Mouse (Mus musculus): Measurements from ENCODE around the gene Pde11a. TPM values are rescaled to one million over a fixed set of nuclear protein-coding genes. Genes with fewer than 3 reads are reported as not detected.

Pde11a gene
- polyA plus RNA-seq, 1 experiment from 2014 or later, result 0.23 TPM

DNA sequence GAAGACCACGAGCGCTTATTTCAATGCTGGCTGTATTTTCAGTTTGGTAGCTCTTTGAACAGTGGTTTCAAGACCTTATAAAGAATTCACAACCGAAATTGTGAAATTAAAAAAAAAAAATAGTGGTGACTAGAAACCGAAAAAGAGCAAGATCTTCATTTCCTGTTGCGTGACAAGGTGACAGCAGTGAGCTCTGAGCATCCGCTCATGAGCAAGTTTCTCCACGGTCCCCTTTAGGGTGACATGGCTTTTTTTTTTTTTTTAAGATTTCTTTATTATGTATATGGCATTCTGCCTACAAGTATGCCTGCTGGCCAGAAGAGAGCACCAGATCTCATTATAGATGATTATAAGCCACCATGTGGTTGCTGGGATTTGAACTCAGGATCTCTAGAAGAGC is 323.1 kb downstream of the Pde11a start:
- no peak overlapping the region for H3K9ac ChIP-seq (ENCODE audit: low read depth, low read length)
- H3K9me3 ChIP-seq (ENCODE audit: control insufficient read depth, low read length), result no peaks in the 10 kb centered on the region
- H3K4me3 ChIP-seq (ENCODE audit: low read length), result no peak overlapping the region
- no peak overlapping the region for H3K27ac ChIP-seq (ENCODE audit: low read length)
- no peak overlapping the region for H3K4me2 ChIP-seq (ENCODE audit: low read depth, low read length)
- no peaks in the 10 kb centered on the region for H3K4me1 ChIP-seq (ENCODE audit: control insufficient read depth, insufficient read depth, low read length)
- no peak for ATAC-seq
- H3K27me3 ChIP-seq (replicated peaks; ENCODE audit: control insufficient read depth, insufficient read depth, low read length), result no peaks in the 10 kb centered on the region
- WGBS, result 91% methylated on average over 7 of the region's 7 CpGs
- H3K36me3 ChIP-seq (ENCODE audit: control insufficient read depth, insufficient read depth, low read length), result no peaks in the 10 kb centered on the region

GRCm38 (mm10) chr2:76014659-76015058 is 323.9 kb downstream of the Pde11a start:
- Histone ChIP-seq H3K9me3 (ENCODE audit: control insufficient read depth, low read length) (no peaks in the 10 kb centered on the region), H3K36me3 (ENCODE audit: control insufficient read depth, insufficient read depth, low read length) (no peaks in the 10 kb centered on the region), H3K27me3 (replicated peaks; ENCODE audit: control insufficient read depth, insufficient read depth, low read length) (no peaks in the 10 kb centered on the region), H3K4me2 (ENCODE audit: low read depth, low read length) (no peak overlapping the region), H3K4me3 (ENCODE audit: low read length) (no peak overlapping the region), H3K4me1 (ENCODE audit: control insufficient read depth, insufficient read depth, low read length) (no peaks in the 10 kb centered on the region), H3K27ac (ENCODE audit: low read length) (no peak overlapping the region), H3K9ac (ENCODE audit: low read depth, low read length) (no peak overlapping the region)
- ATAC-seq, result no peak
- 81% methylated on average over 3 of the region's 3 CpGs for WGBS

GRCm38 (mm10) chr2:76006194-76006593 is 332.4 kb downstream of the Pde11a start:
- WGBS, result 25% methylated on average over 4 of the region's 4 CpGs

GRCm38 (mm10) chr2:76002899-76003298 is 335.7 kb downstream of the Pde11a start:
- Histone ChIP-seq H3K36me3 (ENCODE audit: control insufficient read depth, insufficient read depth, low read length) (no peaks in the 10 kb centered on the region), H3K9me3 (ENCODE audit: control insufficient read depth, low read length) (no peaks in the 10 kb centered on the region), H3K4me1 (ENCODE audit: control insufficient read depth, insufficient read depth, low read length) (peaks cover 7% of the 10 kb centered on the region; the same call in 1 of the 2 replicates), H3K27ac (ENCODE audit: low read length) (no peak overlapping the region), H3K27me3 (replicated peaks; ENCODE audit: control insufficient read depth, insufficient read depth, low read length) (no peaks in the 10 kb centered on the region), H3K4me2 (ENCODE audit: low read depth, low read length) (no peak overlapping the region), H3K4me3 (ENCODE audit: low read length) (no peak overlapping the region), H3K9ac (ENCODE audit: low read depth, low read length) (no peak overlapping the region)
- WGBS, result 48% methylated on average over 9 of the region's 9 CpGs
- ATAC-seq, result no peak

More at GRCm38 (mm10) chr2:76006194-76006593, 332.4 kb downstream of the Pde11a start:
- Histone ChIP-seq H3K27me3 (replicated peaks; ENCODE audit: control insufficient read depth, insufficient read depth, low read length) (no peaks in the 10 kb centered on the region), H3K9me3 (ENCODE audit: control insufficient read depth, low read length) (no peaks in the 10 kb centered on the region), H3K9ac (ENCODE audit: low read depth, low read length) (no peak overlapping the region), H3K36me3 (ENCODE audit: control insufficient read depth, insufficient read depth, low read length) (no peaks in the 10 kb centered on the region), H3K4me2 (ENCODE audit: low read depth, low read length) (no peak overlapping the region), H3K4me1 (ENCODE audit: control insufficient read depth, insufficient read depth, low read length) (no peaks in the 10 kb centered on the region), H3K4me3 (ENCODE audit: low read length) (no peak overlapping the region), H3K27ac (ENCODE audit: low read length) (no peak overlapping the region)
- no peak for ATAC-seq

DNA sequence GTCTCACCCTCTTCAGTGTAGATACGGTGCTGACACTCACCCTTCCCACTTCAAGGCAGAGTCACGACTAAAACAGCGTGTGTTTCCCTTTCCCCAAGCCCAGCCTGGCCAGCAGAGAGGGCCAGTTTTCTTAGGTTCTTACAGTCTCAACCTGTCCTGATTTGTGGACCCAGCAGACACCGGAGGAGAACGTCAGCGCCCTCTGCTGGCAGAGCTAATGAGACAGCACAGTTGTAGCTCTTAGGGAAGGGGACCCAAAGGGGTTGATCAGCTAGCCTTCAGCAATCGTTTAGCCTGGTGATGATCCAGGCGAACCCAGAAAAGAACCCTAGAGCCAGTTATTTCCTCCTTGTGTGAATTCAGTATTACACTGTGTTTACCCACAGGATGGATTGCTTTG is 337.2 kb downstream of the Pde11a start:
- Histone ChIP-seq H3K27me3 (replicated peaks; ENCODE audit: control insufficient read depth, insufficient read depth, low read length) (no peaks in the 10 kb centered on the region), H3K4me1 (ENCODE audit: control insufficient read depth, insufficient read depth, low read length) (peaks cover 7% of the 10 kb centered on the region; the same call in 1 of the 2 replicates), H3K4me3 (ENCODE audit: low read length) (no peak overlapping the region), H3K9ac (ENCODE audit: low read depth, low read length) (no peak overlapping the region), H3K9me3 (ENCODE audit: control insufficient read depth, low read length) (no peaks in the 10 kb centered on the region), H3K27ac (ENCODE audit: low read length) (no peak overlapping the region), H3K4me2 (ENCODE audit: low read depth, low read length) (no peak overlapping the region), H3K36me3 (ENCODE audit: control insufficient read depth, insufficient read depth, low read length) (no peaks in the 10 kb centered on the region)
- no peak for ATAC-seq
- 43% methylated on average over 8 of the region's 8 CpGs for WGBS

DNA sequence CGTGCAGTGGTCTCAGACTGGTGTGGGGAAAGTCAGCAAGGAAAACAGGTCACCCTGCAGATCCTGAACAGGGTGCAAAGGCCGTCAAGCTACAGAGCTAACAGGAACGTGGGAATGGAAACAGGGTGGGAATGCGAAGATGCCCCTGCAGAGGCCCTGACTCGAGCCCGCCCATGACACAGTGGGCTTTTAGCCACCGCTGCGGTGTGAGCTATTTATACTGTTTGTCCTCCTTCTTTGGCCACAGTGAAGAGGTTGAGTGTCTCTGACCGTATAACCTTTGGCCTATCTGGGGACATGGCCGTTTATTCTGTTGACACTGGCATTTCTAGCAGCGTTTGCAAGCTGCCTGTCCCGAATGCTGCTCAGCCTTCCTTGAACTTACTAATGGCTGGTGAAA is 338.9 kb downstream of the Pde11a start:
- H3K9ac ChIP-seq (ENCODE audit: low read depth, low read length), result no peak overlapping the region
- H3K4me1 ChIP-seq (ENCODE audit: control insufficient read depth, insufficient read depth, low read length), result peaks cover 7% of the 10 kb centered on the region; the same call in 1 of the 2 replicates
- no peaks in the 10 kb centered on the region for H3K36me3 ChIP-seq (ENCODE audit: control insufficient read depth, insufficient read depth, low read length)
- 33% methylated on average over 12 of the region's 12 CpGs for WGBS
- ATAC-seq, result no peak
- no peaks in the 10 kb centered on the region for H3K9me3 ChIP-seq (ENCODE audit: control insufficient read depth, low read length)
- no peak overlapping the region for H3K4me3 ChIP-seq (ENCODE audit: low read length)
- no peak overlapping the region for H3K27ac ChIP-seq (ENCODE audit: low read length)
- no peak overlapping the region for H3K4me2 ChIP-seq (ENCODE audit: low read depth, low read length)
- H3K27me3 ChIP-seq (replicated peaks; ENCODE audit: control insufficient read depth, insufficient read depth, low read length), result no peaks in the 10 kb centered on the region

DNA sequence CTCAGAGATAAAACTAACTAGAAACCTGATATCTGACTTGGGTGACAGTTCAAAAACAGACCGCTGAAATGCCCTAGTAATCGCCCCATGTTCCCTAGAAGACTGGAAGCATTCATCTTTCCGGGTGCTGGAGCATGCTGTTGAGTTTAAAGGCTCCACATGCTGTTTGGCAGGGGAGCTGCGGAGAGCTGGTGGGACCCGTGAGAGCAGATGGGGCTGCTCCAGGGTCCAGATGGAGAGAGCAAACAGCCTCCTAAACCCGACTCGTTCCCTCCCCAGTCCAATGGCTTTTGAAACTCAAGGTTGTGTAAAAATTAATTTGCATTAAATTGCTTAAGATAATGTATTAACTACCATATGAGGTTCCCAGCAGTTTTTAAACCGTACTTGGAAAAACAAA is 339.9 kb downstream of the Pde11a start:
- no peak overlapping the region for H3K9ac ChIP-seq (ENCODE audit: low read depth, low read length)
- no peaks in the 10 kb centered on the region for H3K27me3 ChIP-seq (replicated peaks; ENCODE audit: control insufficient read depth, insufficient read depth, low read length)
- H3K4me2 ChIP-seq (ENCODE audit: low read depth, low read length), result no peak overlapping the region
- H3K4me3 ChIP-seq (ENCODE audit: low read length), result no peak overlapping the region
- no peak overlapping the region for H3K27ac ChIP-seq (ENCODE audit: low read length)
- H3K36me3 ChIP-seq (ENCODE audit: control insufficient read depth, insufficient read depth, low read length), result no peaks in the 10 kb centered on the region
- no peak for ATAC-seq
- 32% methylated on average over 8 of the region's 8 CpGs for WGBS
- peaks cover 7% of the 10 kb centered on the region; the same call in 1 of the 2 replicates for H3K4me1 ChIP-seq (ENCODE audit: control insufficient read depth, insufficient read depth, low read length)
- H3K9me3 ChIP-seq (ENCODE audit: control insufficient read depth, low read length), result no peaks in the 10 kb centered on the region

DNA sequence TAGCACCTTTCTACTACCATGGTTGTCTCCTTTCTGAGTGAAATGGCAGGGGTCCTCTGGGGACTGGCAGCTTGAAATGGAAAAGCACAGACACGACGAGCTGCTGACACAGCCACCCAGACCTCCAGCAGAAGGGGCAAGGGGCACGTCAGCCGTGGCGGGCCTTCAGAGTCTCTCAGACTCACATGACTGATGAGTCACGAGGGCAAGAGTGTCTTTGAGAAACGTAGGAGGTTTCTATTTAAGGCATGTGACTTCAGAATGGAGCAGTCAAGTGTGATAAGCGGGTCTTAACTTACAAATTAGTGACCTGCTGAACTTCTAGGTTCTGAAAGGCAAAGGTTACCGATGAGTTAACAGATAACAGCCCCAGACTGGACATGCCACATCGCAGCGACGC is 340.8 kb downstream of the Pde11a start:
- H3K4me1 ChIP-seq (ENCODE audit: control insufficient read depth, insufficient read depth, low read length), result peaks cover 7% of the 10 kb centered on the region; the same call in 1 of the 2 replicates
- no peaks in the 10 kb centered on the region for H3K9me3 ChIP-seq (ENCODE audit: control insufficient read depth, low read length)
- 44% methylated on average over 12 of the region's 12 CpGs for WGBS
- H3K27ac ChIP-seq (ENCODE audit: low read length), result no peak overlapping the region
- H3K4me3 ChIP-seq (ENCODE audit: low read length), result no peak overlapping the region
- no peaks in the 10 kb centered on the region for H3K27me3 ChIP-seq (replicated peaks; ENCODE audit: control insufficient read depth, insufficient read depth, low read length)
- peak; percentile 81 for ATAC-seq
- no peak overlapping the region for H3K9ac ChIP-seq (ENCODE audit: low read depth, low read length)
- no peaks in the 10 kb centered on the region for H3K36me3 ChIP-seq (ENCODE audit: control insufficient read depth, insufficient read depth, low read length)
- no peak overlapping the region for H3K4me2 ChIP-seq (ENCODE audit: low read depth, low read length)

DNA sequence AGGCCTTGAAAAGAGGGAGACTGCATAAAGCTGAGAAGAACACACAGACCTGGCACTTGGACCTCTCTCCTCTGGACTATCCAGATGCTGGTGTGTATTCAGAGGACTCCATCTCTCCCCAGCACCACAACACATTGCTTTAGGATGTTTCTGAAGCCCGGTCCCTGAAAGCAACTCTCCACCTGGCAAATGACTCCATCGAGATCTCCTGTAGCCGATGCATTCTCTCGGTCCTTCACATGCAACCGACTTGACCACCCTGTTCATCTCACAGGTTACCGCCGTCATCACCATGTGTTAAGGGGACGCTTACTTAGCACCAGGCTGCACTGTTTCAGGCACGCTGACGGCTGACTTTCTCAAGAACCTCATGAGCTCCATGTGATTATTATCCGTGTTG is 343.7 kb downstream of the Pde11a start:
- Histone ChIP-seq H3K4me3 (ENCODE audit: low read length) (no peak overlapping the region), H3K27me3 (replicated peaks; ENCODE audit: control insufficient read depth, insufficient read depth, low read length) (no peaks in the 10 kb centered on the region), H3K9me3 (ENCODE audit: control insufficient read depth, low read length) (no peaks in the 10 kb centered on the region), H3K4me2 (ENCODE audit: low read depth, low read length) (no peak overlapping the region), H3K27ac (ENCODE audit: low read length) (no peak overlapping the region), H3K4me1 (ENCODE audit: control insufficient read depth, insufficient read depth, low read length) (peaks cover 11% of the 10 kb centered on the region; the same call in 1 of the 2 replicates), H3K9ac (ENCODE audit: low read depth, low read length) (no peak overlapping the region), H3K36me3 (ENCODE audit: control insufficient read depth, insufficient read depth, low read length) (no peaks in the 10 kb centered on the region)
- 95% methylated on average over 11 of the region's 11 CpGs for WGBS
- no peak for ATAC-seq

GRCm38 (mm10) chr2:75991581-75992205 is 346.9 kb downstream of the Pde11a start:
- peaks cover 7% of the 10 kb centered on the region; the same call in 1 of the 2 replicates for H3K4me1 ChIP-seq (ENCODE audit: control insufficient read depth, insufficient read depth, low read length)
- no peak overlapping the region for H3K4me3 ChIP-seq (ENCODE audit: low read length)
- H3K9me3 ChIP-seq (ENCODE audit: control insufficient read depth, low read length), result no peaks in the 10 kb centered on the region
- H3K4me2 ChIP-seq (ENCODE audit: low read depth, low read length), result no peak overlapping the region
- whole genome bisulfite sequencing, result 44% methylated on average over 6 of the region's 6 CpGs
- ATAC-seq, result no peak
- H3K9ac ChIP-seq (ENCODE audit: low read depth, low read length), result 0 out of 2 replicates have a peak overlapping the region, but pooled peaks have one; percentile 27
- H3K27ac ChIP-seq (ENCODE audit: low read length), result no peak overlapping the region
- H3K27me3 ChIP-seq (replicated peaks; ENCODE audit: control insufficient read depth, insufficient read depth, low read length), result no peaks in the 10 kb centered on the region
- H3K36me3 ChIP-seq (ENCODE audit: control insufficient read depth, insufficient read depth, low read length), result no peaks in the 10 kb centered on the region
